Mouse (Mus musculus): ENCODE data around the gene Tmem41b.

DNA sequence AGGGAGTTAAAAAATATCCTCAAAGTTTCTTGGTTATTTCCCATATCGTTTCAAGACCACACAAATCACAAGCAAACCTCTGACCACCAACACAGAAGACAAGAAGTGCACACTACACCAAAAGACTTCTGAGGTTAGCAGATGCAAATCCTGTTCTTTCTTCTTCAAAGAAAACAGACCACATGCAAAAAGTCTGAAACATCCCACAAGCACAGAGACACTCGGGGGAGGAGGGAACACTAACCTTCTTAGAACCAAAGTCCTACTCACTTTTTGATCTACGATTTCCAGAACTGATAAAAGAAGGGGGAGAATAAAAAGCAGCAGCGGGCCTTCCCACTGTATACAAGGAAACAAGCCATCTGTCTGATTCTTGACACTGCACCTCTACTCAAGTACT lies 35.4 kb downstream of the Tmem41b start:
- TF ChIP-seq TAL1 (IDR thresholded peaks at IDR 0.05; ENCODE audit: low read length) = no peak
- TF ChIP-seq GATA1 (IDR thresholded peaks at IDR 0.05; ENCODE audit: low read length) = no peak

All from erythroblast, embryonic 14.5 days (primary cell).